Mouse (Mus musculus): Measurements from ENCODE around the gene Slc22a23. TPM values are rescaled to one million over a fixed set of nuclear protein-coding genes. Genes with fewer than 3 reads are reported as not detected.

The Slc22a23 gene
- polyA plus RNA-seq, 1 experiment from 2014 or later: 14.9 TPM

Other genes with a start within 250 kb of the Slc22a23 start
- gene Tubb2b, start 214.7 kb downstream of the Slc22a23 start, polyA plus RNA-seq (2015; fragmentation: Nextera tagmentation; extraction: Ambion mirVana): 1,169 and 1,199 TPM in 2 replicates
- 69.1 and 69.5 TPM in 2 replicates for gene Psmg4, start 182.2 kb downstream of the Slc22a23 start, polyA plus RNA-seq (2015; fragmentation: Nextera tagmentation; extraction: Ambion mirVana)

All from hindbrain, embryonic 16.5 days (tissue).